Mouse (Mus musculus): ENCODE results near the gene Bcl2. TPM values are rescaled to one million over a fixed set of nuclear protein-coding genes. Genes with fewer than 3 reads are reported as not detected.

Bcl2 gene
- total RNA-seq, 1 experiment = 0.98 TPM

DNA sequence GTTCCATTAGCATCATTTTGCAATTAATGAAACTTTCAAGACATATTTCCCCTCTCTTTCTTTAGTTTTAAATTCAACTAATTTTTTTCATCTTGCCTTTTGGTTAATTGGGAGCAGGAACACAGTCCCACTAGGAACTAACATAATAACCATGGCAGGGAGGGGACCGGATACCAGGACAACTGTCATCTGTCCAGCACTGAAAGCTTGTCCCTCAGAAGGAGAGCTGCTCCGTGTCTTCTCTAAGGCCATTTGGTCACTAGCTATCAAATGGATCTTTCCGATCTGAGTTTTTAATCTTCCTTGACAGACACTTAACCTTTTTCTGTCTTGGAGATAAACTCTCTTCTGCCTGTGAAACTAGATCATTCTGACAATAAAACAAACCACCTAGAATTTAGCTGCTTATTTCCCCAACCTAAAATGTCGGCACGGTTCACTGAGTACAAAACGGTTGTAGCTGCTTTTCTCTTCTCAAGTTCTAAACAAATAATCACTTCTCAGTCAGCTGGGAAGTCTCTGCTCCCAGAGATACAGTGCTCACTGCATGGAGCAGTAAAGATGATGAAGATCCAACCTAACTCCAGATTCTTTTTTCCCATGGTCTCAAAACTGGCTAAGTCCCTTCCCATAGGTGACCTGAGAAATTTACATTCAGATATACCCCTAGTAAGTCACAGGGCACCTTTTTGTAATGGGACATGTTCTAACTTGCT lies 34.1 kb downstream of the Bcl2 start:
- in situ Hi-C loops (cut with MboI; ENCODE audit: low sequenced_read_pairs in 2 of 2, unreplicated experiment in 2 of 2) = no loop called here
- H3K4me3 ChIP-seq (ENCODE audit: insufficient read depth in 1 of 2, low read depth in 1 of 2, low read length in 2 of 2, poor library complexity in 1 of 2, severe bottlenecking in 1 of 2) = no peak overlapping the region
- H3K27ac ChIP-seq (ENCODE audit: insufficient read depth, low read depth, low read length, poor library complexity, severe bottlenecking) = no peak overlapping the region
- no peak overlapping the region for H3K9ac ChIP-seq (ENCODE audit: insufficient read depth, low read depth, low read length, poor library complexity, severe bottlenecking)
- no peaks in the 10 kb centered on the region for H3K36me3 ChIP-seq (ENCODE audit: control insufficient read depth, insufficient read depth, low read length, poor library complexity, severe bottlenecking)
- TF ChIP-seq CHD2 (IDR thresholded peaks at IDR 0.05; ENCODE audit: low read depth, low read length) (no peak), ZC3H11A (IDR thresholded peaks at IDR 0.05; ENCODE audit: borderline replicate concordance, low read depth, low read length) (no peak), HCFC1 (IDR thresholded peaks at IDR 0.05; ENCODE audit: borderline replicate concordance, insufficient read depth, low read length) (no peak), ZNF384 (IDR thresholded peaks at IDR 0.05; ENCODE audit: low read depth, low read length) (no peak), MAFK (IDR thresholded peaks at IDR 0.05; ENCODE audit: insufficient read depth, low read depth, low read length) (no peak)
- no peak for DNase-seq (ENCODE audit: low read depth, low spot score)
- H3K9me3 ChIP-seq (ENCODE audit: control insufficient read depth, insufficient read depth, low read depth, low read length) = no peaks in the 10 kb centered on the region
- no peaks in the 10 kb centered on the region for H3K4me1 ChIP-seq (ENCODE audit: control insufficient read depth in 2 of 2, insufficient read depth in 2 of 2, low read length in 2 of 2, poor library complexity in 1 of 2)

- in situ Hi-C loops (cut with MboI; ENCODE audit: low sequenced_read_pairs in 2 of 2, unreplicated experiment in 2 of 2) = no loop called here
- TF ChIP-seq CHD2 (IDR thresholded peaks at IDR 0.05; ENCODE audit: low read depth, low read length) (no peak), MAFK (IDR thresholded peaks at IDR 0.05; ENCODE audit: insufficient read depth, low read depth, low read length) (no peak), HCFC1 (IDR thresholded peaks at IDR 0.05; ENCODE audit: borderline replicate concordance, insufficient read depth, low read length) (no peak), ZC3H11A (IDR thresholded peaks at IDR 0.05; ENCODE audit: borderline replicate concordance, low read depth, low read length) (no peak), ZNF384 (IDR thresholded peaks at IDR 0.05; ENCODE audit: low read depth, low read length) (no peak)
- H3K9me3 ChIP-seq (ENCODE audit: control insufficient read depth, insufficient read depth, low read depth, low read length) = no peaks in the 10 kb centered on the region
- H3K9ac ChIP-seq (ENCODE audit: insufficient read depth, low read depth, low read length, poor library complexity, severe bottlenecking) = no peak overlapping the region
- no peaks in the 10 kb centered on the region for H3K36me3 ChIP-seq (ENCODE audit: control insufficient read depth, insufficient read depth, low read length, poor library complexity, severe bottlenecking)
- no peaks in the 10 kb centered on the region for H3K4me1 ChIP-seq (ENCODE audit: control insufficient read depth in 2 of 2, insufficient read depth in 2 of 2, low read length in 2 of 2, poor library complexity in 1 of 2)
- no peak overlapping the region for H3K27ac ChIP-seq (ENCODE audit: insufficient read depth, low read depth, low read length, poor library complexity, severe bottlenecking)
- no peak overlapping the region for H3K4me3 ChIP-seq (ENCODE audit: insufficient read depth in 1 of 2, low read depth in 1 of 2, low read length in 2 of 2, poor library complexity in 1 of 2, severe bottlenecking in 1 of 2)
- no peak for DNase-seq (ENCODE audit: low read depth, low spot score)
These were observed 36.0 kb downstream of the Bcl2 start for GRCm38 (mm10) chr1:106678060-106678478.

GRCm38 (mm10) chr1:106666140-106667088 lies 47.7 kb downstream of the Bcl2 start:
- no peaks in the 10 kb centered on the region for H3K4me1 ChIP-seq (ENCODE audit: control insufficient read depth in 2 of 2, insufficient read depth in 2 of 2, low read length in 2 of 2, poor library complexity in 1 of 2)
- H3K36me3 ChIP-seq (ENCODE audit: control insufficient read depth, insufficient read depth, low read length, poor library complexity, severe bottlenecking) = no peaks in the 10 kb centered on the region
- no peak for TF ChIP-seq ZNF384 (IDR thresholded peaks at IDR 0.05; ENCODE audit: low read depth, low read length)
- TF ChIP-seq MAFK (IDR thresholded peaks at IDR 0.05; ENCODE audit: insufficient read depth, low read depth, low read length) = no peak
- no peak for TF ChIP-seq ZC3H11A (IDR thresholded peaks at IDR 0.05; ENCODE audit: borderline replicate concordance, low read depth, low read length)
- TF ChIP-seq HCFC1 (IDR thresholded peaks at IDR 0.05; ENCODE audit: borderline replicate concordance, insufficient read depth, low read length) = no peak
- no peak for TF ChIP-seq CHD2 (IDR thresholded peaks at IDR 0.05; ENCODE audit: low read depth, low read length)
- in situ Hi-C loops (cut with MboI; ENCODE audit: low sequenced_read_pairs in 2 of 2, unreplicated experiment in 2 of 2) = no loop called here
- H3K9me3 ChIP-seq (ENCODE audit: control insufficient read depth, insufficient read depth, low read depth, low read length) = no peaks in the 10 kb centered on the region
- H3K4me3 ChIP-seq (ENCODE audit: insufficient read depth in 1 of 2, low read depth in 1 of 2, low read length in 2 of 2, poor library complexity in 1 of 2, severe bottlenecking in 1 of 2) = no peak overlapping the region
- DNase-seq (ENCODE audit: low read depth, low spot score) = no peak
- no peak overlapping the region for H3K27ac ChIP-seq (ENCODE audit: insufficient read depth, low read depth, low read length, poor library complexity, severe bottlenecking)
- H3K9ac ChIP-seq (ENCODE audit: insufficient read depth, low read depth, low read length, poor library complexity, severe bottlenecking) = no peak overlapping the region

DNA sequence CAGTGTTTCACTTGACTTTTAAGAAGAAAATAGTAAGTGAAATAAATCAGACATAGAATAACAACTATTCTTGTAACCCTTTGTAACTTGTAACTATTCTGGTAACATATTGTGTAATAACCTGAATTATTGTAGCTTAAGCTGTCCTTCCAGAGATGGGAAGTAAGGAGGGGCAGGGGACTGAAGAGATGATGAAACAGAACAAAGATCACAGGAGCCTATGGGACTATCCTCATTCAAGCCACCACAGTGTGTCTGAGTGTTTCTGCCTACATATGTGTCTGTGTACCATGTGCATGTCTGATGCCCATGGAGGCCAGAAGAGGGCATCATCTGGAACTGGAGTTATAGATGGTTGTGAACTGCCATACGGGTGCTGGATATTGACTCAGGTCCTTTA lies 49.1 kb downstream of the Bcl2 start:
- H3K9me3 ChIP-seq (ENCODE audit: control insufficient read depth, insufficient read depth, low read depth, low read length) = no peaks in the 10 kb centered on the region
- TF ChIP-seq CHD2 (IDR thresholded peaks at IDR 0.05; ENCODE audit: low read depth, low read length) = no peak
- in situ Hi-C loops (cut with MboI; ENCODE audit: low sequenced_read_pairs in 2 of 2, unreplicated experiment in 2 of 2) = no loop called here
- H3K4me3 ChIP-seq (ENCODE audit: insufficient read depth in 1 of 2, low read depth in 1 of 2, low read length in 2 of 2, poor library complexity in 1 of 2, severe bottlenecking in 1 of 2) = no peak overlapping the region
- DNase-seq (ENCODE audit: low read depth, low spot score) = no peak
- H3K27ac ChIP-seq (ENCODE audit: insufficient read depth, low read depth, low read length, poor library complexity, severe bottlenecking) = no peak overlapping the region
- H3K36me3 ChIP-seq (ENCODE audit: control insufficient read depth, insufficient read depth, low read length, poor library complexity, severe bottlenecking) = no peaks in the 10 kb centered on the region
- no peaks in the 10 kb centered on the region for H3K4me1 ChIP-seq (ENCODE audit: control insufficient read depth in 2 of 2, insufficient read depth in 2 of 2, low read length in 2 of 2, poor library complexity in 1 of 2)
- no peak overlapping the region for H3K9ac ChIP-seq (ENCODE audit: insufficient read depth, low read depth, low read length, poor library complexity, severe bottlenecking)
